Mouse (Mus musculus) embryonic fibroblast, embryonic 13.5 days (primary cell): ENCODE data around the gene Oasl2.
"Not testable (repeated sequence)": the region's sequence is repeated elsewhere in the genome, so short reads cannot be mapped to it uniquely, and the experiment has no call there.

Source experiments
- CTCF ChIP-seq: IDR thresholded peaks from 2 replicates; pipeline ENCODE4 v1.5.1; 2011; ENCODE audit warnings: mild to moderate bottlenecking, control low read depth, low read length, moderate library complexity, borderline replicate concordance; ENCODE audit not compliant: insufficient read depth
- POLR2A ChIP-seq: IDR thresholded peaks from 2 replicates; pipeline ENCODE4 v1.6.1; 2011; ENCODE audit warnings: low read depth, mild to moderate bottlenecking, control low read depth, low read length, moderate library complexity

- TF ChIP-seq POLR2A, CTCF: not testable (repeated sequence)
Observed at GRCm38 (mm10) chr5:114941138-114941537, 44.4 kb downstream of the Oasl2 start.
